Mouse (Mus musculus) megakaryocyte progenitor cell, adult 5-6 weeks (primary cell): ENCODE results near the gene H2-Ke6. TPM values are rescaled to one million over a fixed set of nuclear protein-coding genes. Genes with fewer than 3 reads are reported as not detected.
A peak's percentile ranks its signal among the peaks of the same experiment; 100 is the strongest.
"Not testable (repeated sequence)": the region's sequence is repeated elsewhere in the genome, so short reads cannot be mapped to it uniquely, and the experiment has no call there.

ENCODE experiments used
- ATAC-seq: replicated peaks from 2 replicates; pipeline ENCODE4 v1.8.0; 2016; ENCODE audit warnings: mild to moderate bottlenecking, moderate TSS enrichment, inconsistent platforms; ENCODE audit not compliant: poor library complexity
- total RNA-seq, 2 experiments: library from RNA; stranded (forward) in 1 of 2; stranded (reverse) in 1 of 2; fragments of 157-497, 149-512 nt in 1 of 2; fragments of 200-1000 nt in 1 of 2; gene quantifications; 2 replicates each; pipeline versions ENCODE4 v1.2.3 to v1.2.4; 2015 to 2017

The H2-Ke6 gene
- total RNA-seq, 2 experiments from 2014 or later, result 36.6 to 61.7 TPM

DNA sequence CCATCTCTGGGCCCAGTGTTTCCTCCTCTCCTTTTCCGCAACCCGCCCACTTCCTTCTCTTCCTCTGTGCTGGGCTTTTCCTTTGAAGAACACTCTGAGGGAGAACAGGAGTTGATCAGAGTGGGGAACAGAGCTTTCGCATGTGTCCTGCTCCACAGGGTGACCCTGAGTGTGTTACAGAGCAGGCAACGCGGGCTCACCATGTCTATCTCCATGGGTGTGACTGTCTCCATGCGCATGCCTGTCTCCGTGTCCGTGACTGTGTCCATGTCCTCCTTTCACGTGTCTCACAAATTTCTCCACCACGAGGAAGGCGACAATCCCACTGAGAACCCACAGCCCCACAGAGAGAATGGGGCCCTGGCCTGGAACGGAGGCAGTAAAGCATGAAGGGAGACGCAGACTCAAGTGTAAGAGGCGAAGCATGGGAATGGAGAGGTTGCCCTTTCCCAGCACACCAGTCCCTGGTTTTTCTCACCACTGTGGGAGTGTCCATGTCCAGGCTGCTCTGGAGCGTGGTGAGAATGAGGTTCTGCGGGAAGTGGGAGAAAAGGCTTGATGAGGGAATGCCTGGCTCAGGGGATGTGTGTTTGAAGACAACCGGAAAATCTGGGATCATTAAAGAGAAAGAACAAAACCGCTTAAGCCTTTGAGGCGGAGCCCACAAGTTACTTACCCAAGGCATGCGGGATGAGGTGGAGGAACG, 2.2 kb upstream of the H2-Ke6 start:
- ATAC-seq, result no peak

DNA sequence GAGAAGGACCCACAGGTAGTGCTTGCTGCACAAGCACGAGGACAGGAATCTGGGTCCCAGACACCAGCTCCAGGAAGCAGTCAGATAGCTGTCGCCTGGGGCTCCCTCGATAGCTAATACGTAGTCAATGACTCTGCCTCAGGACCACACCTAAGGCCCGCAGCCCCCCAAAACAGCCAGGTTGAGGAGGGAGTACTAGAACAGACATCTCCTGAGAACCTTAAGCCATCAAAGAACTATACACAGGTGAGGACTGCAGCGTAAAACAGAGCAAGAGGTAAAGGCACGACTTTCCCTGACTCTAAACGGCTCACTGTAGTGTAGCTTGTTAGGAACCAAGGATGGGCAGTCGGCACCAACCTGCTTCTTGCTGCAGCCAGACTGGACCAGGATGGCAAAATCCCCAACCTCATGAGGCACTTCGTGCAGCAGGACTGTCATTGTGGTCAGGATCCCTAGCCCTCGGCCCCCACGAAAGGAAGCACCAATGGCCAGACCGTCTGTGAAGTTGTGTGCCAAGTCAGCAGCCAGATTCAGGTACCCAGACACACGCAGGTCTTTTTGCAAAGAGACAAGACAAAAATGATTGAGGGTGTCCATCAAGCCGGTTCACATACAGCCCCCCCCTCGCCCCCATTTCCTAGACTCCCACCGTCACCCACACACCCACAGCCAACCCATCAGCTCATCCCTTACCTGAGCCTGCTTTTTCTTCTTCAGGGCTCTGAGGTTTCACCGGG, 1.5 kb upstream of the H2-Ke6 start:
- no peak for ATAC-seq

DNA sequence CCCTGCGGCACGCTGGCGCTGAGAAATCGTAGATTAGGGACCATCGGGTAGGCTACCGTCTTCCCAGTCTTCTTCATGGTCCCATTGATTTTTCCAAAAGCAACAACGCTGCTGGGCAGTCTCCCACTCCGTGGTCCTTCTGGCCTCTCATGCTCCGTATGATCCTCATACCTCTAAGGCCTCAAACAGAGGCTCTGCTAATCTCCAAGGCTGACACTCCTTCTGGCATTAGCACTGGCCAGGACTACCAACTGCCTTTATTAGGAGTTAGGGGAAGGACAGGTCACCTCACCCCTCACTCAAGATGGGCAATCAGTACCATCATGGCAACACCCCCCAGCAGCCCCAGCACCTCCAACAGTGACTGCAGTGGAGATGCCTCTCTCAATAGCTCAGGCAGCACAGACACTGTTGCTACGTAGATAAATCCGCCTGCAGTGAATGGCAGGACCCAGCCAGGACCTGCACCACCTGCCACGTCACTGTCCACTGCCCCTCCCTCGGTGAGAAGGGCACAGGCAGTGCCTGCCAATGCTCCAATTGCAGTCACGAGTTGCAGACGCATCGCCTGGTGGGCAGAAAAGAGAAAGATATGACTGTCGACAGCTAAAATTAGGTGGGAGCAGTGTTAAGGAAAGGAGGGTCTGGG, 765 bp upstream of the H2-Ke6 start:
- no peak for ATAC-seq

DNA sequence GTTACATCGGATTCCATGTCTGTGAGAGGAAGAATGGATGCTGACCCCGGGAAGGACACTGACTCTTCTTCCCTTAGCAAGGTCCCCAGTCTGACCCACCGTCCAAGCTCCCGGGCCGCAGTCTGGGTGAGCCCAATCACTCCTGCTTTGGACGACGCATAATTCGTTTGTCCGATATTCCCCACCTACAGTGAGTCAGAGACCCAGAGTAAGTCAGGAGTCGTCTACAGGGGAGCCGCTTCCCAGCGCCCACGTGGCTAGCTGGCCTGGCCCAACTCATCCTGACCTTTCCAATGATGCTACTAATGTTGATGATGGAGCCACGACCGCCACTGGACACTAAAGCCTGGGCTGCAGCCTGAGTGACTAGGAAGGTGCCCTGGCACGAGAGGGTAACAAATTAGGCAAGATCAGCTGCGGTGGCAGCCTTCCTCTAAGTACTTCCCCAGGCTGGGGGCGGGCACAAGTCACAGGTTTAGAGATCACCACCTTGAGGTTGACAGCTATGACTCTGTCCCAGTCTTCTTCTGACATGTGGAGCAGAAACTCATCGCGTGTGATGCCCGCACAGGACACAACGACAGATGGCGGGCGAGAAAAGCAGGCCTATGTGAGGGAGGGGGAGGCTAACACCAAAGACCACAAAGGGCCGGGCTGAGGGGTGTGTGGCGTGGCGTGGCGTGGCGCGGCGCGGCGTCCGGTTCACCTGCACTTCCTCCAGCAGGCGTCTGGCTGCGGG, 774 bp downstream of the H2-Ke6 start:
- ATAC-seq, result peak; percentile 33

DNA sequence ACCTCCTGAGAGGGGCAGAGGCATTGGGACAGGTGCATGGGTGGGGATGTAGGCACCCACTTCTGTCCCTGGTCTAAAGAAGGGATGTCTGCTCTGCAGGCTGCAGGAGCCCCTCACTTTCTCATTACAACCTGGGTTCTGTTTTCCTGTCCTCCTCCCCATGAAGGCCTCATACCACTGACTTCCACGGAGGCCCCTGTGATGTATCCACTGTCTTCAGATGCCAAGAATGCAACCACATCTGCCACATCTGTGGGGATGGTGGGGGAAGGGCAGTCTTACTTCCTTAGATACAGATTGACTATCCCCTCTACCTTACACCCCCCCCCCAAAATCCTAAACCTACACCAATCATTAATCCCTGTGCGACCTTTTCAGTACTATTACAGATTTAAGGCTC, 1.6 kb downstream of the H2-Ke6 start:
- ATAC-seq, result no peak

DNA sequence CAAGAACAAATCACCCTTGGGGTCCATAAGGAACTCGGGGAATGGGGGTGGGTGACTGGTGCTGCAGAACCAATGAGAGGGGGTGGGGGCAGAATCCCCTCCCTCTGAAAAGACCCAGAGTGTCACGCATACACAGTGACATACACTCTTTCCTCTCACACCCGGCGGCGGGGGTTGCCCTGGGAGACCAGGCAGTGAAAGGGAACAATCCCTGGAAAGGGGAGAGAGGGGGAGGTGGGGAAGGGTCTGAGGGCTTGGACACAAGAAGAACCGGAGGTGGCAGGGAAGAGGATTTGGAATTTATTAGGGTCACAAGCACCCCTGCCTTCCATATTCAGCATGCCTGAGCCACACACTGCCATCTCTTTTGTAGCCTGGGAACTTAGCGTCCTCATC, 2.1 kb downstream of the H2-Ke6 start:
- ATAC-seq, result no peak

DNA sequence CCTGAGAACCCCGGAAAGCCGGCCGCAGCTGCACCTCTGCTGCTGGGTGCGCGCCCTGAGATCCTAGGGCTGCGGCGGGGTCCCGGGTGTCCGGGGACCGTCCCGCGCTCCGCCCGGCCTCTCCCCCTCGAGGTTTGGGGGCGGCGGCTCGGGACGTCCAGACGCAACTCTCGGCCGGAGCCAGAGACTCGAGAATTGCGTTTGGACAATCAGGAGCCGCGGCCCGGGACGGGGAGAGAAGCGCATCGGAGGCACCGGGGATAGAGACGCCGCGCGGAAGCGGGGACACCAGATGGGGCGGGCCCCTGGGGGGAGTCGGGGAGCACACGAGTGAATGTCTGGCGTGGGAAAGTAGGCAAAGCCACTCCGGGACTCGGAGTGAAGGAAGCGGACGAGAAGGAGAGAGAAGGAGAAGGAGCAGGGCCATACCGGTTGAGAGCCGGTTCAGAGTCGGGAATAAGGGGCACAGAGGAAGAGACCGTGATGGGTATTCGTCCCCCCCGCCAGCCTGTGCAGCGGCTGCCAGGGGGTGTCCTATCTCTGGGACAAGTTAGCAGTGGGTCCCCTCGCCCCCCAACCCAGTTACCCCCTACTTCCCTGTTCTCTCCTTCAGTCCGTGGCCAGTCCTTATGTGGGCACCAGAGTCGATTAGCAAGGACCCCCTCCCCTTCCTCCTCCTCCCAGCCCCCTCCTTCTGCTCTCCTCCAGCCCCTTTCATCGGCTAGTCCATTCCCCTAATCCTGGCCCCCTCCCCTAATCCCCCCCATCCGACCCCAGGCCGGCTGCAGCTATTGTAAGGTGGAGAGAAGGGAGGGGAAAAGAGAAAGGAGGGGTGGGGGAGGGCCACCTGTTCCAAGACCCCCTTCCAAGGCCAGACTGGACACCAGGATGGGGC, 2.8 kb downstream of the H2-Ke6 start:
- no peak for ATAC-seq

DNA sequence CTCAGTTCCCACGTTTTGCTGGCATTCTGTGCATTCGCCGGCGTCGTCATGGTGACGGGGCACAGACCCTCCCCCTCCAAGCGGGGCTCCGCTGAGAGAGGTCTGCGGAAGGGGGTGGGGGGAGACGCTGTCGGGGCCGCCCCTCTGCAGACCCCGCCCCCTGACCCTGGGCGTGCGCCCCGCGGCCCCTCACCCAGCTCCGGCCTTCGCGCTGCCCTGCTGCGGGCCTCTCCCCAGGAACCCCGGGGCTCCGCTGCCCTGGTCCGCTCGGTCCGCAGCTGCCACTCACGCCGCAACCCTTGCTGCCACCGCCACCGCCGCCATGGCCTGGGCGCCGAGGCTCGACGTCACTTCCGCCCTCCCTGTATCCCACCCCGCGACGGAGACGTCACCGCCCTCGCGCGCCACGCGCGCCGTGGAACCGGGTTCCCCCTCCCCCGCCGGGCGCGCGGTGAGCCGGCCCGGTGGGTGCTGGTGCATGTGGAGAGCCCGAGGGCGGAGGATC, 3.5 kb downstream of the H2-Ke6 start, which contains the start of gene Ring1:
Gene Ring1 (minus strand): TSS at position 364 of the 505 bp plus-strand sequence.
- peak; percentile 37 for ATAC-seq

DNA sequence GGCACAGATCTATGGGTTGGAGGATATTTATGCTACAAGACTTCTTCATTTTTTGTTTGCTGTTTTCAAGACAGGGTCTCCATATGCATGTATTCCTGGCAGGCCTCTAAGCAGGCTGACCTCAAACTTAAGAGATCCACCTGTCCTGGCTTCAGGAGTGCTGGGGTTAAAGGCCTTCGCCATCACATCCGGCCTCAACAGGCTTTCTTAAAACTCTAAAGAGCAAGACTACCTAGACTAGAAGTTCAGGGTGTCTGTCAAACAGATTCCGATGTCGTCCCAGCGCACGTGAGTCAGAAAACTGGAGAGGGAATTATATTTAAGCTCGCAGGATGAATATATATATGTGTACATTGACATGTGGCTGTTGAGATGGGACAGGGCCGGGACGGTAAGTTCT, 4.2 kb downstream of the H2-Ke6 start:
- ATAC-seq, result no peak

DNA sequence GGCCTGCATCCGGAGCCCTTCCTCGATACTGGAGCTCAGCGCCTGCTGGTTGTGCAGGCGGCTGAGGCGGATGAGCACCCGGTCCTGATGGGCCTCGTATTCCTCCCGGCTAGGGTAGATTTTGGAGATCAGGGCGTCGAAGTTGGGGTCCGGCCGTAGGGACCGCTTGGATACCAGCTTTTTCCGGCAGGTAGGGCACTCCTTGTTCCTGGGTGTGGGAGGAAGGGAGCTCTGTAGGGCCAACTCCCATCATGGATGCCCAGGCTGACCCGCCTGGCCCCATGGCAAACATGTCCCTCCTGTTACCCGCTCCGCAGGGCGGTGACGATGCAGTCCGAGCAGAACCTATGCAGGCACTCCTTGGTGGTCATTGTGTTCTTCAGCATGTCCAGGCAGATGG, 4.9 kb downstream of the H2-Ke6 start:
- ATAC-seq, result no peak

DNA sequence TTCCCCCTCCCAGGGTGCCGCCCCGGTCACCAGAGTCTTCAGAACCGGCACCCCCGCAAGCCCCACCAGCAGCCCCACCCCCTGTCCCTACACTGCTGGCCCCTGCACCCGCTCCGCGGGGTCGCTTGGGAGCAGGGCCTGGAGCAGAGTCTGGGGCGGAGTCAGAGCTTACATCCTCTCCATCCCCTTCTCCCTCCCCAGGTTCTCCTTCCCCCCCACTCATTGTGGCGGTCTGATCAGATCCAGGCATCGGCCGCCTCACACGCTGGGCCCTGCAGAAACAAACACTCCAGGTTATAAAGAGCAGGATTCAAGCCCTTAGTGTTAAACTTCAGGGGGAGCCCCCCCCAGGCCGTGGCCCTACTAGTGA, 5.5 kb downstream of the H2-Ke6 start:
- no peak for ATAC-seq

DNA sequence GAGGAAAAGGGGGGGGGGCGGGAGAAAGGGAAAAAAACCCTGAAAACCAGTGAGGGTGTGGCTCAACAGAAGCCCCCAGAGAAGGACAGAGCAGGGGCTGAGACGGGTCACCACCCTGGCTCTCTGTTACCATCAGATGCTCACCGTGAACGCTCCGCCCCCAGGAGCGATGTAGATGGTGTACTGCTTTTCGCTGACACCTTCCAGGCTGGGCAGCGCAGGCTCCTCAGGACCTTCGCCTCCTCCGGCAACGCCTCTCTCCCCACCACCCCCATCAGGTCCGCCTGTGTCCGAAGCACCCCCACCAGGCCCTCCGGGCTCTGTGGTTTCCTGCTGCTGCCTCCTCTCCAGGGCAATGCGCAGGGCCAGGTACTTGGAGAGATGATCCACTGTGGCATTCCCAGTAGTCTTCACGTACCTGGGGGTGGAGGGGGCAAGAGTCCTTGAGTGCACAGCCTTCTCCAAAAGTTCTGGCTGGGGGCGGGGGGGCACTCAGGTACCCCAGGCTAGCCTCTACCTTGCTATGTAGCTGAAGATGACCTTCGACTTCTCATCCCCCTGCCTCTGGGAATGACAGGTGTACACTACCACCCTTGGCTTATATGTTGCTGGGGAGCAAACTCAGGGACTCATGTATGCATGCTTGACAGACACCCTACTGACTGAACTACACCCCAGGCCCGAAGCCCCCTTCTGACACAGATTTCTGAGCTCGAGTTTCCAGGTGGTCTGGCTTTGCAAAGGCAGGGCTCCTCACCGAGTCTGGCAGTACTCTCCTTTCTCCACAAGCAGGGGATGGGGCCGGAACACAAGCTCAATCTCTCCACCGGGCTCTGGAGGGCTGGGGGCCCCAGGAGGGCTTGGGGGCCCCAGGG, 6.1 kb downstream of the H2-Ke6 start:
- no peak for ATAC-seq

DNA sequence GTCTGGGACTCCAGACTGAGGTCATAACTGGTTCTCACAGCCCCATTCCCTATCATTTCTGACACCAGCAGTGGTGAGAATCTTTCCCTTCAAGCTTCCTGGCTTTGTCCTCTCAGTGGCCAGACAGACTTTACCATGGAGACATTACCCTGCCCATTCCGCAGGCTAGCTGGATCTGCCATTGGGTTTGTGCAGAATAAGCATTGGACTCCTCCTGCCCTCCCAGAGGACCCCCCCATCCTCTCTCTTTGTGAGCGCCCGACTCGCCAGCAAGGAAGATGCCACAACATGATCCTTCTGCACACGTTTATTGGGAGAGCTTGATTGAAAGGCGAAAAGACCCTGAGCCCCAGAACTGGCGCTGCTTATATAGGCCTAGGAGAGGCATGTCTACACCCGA, 14.4 kb downstream of the H2-Ke6 start:
- ATAC-seq, result no peak

DNA sequence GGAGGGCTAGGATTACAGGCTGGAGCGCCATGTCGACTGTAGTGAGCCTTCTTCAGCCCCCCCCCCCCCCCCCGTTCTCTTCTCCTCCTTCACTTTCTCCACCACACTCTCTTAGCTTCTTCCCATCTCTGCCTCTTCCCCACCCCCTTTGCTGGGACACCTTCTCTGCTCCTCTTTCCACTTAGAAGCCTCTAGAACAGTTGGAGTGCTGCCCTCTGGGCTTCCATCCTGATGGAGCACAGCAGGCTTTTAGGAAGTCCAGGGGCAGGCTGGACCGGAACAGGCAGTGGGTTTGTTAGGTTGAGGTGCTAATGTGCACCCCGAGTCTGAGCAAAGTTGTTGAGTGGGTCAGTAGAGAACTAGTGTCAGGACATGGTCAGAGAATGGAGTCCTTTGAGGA, 17.7 kb downstream of the H2-Ke6 start:
- no peak for ATAC-seq

DNA sequence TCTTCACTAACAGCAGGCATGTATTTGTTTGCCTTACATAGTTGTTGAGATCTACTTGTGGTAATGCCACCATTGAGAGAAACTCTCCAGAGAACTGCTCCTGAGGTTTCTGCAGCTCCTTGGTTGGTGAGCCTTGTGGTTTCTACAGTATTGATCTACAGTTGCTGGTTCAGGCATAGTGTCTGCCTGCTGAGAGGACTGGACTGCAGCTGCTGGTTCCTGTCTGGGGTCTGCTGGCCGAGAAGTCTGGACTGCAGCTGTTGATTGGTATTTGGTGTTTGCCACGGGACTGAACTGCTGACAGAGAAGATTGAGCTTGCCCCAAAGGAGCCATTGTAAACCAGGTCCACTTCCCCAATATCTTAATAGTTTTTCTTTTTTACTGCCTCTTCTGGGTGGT, 21.3 kb downstream of the H2-Ke6 start:
- ATAC-seq, result no peak

DNA sequence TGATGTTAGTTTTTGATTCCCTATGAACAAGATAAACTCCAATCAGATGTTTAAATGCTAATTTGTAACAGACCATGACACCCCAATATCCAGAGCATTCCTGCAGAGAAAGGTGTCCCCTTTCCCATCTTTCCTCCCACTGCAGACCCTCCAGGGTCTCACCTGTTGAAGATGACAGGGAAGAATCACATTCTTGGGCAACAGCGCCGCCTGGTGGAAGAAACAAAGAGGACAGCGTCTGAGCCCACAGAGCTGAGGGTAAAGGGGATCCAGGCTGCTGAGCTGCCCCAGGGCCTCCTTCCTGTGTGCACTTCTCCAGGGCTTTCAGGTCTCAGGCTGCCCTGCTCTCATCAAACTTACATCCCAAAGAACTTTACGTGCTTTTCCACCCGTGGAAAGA, 24.4 kb downstream of the H2-Ke6 start:
- ATAC-seq, result no peak

DNA sequence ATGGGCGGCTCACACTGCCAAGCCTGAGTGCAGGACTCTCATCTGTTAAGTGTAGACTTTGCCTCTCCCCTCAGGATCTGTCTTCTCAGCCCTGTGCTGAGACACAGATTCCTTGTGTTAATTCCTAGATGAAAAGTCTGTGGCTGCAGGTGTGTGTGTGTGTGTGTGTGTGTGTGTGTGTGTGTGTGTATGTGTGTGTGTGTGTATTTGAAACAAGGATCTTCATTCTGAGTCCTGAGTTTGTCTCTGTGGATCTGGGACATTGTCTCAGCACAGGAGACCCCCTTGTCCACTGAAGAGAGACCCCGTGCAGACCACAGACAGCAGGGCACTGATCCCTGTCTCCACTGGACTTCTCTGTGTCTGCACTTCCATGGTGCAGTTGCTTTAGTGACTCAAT, 27.1 kb downstream of the H2-Ke6 start:
- not testable (repeated sequence) for ATAC-seq

DNA sequence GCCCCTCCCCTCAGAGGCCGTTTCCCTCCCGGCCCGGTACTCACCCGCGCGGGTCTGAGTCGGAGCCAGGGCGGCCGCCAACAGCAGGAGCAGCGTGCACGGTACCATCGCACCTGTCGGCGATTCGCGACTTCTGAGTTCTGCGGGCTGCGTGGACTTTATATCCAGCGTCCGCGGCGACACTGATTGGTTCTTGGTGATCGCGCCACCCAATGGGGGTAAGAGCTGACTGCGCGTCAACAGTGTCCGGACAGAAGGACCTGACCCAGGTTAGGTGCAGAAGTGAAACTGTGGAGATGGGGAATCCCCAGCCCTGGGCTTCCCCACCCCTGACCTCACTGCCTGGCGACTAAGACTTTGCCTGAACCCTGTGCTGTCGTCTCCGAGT, 27.7 kb downstream of the H2-Ke6 start, which contains the start of gene H2-K1:
Gene H2-K1 (minus strand): TSS at position 198 of the 388 bp plus-strand sequence.
- ATAC-seq, result peak; percentile 98
